Mouse (Mus musculus): ENCODE measurements around the gene Cpe.

The Cpe gene

GRCm38 (mm10) chr8:64692651-64693201 lies at the start of gene Cpe:
Gene Cpe, minus strand, starts transcription at chr8:64693054.
- DNase-seq (ENCODE audit: low read depth in 2 of 2, low spot score in 2 of 2), result no peak

- no peak for DNase-seq (ENCODE audit: low read depth in 2 of 2, low spot score in 2 of 2)
Observed at GRCm38 (mm10) chr8:64740547-64741211, 47.8 kb upstream of the Cpe start.

GRCm38 (mm10) chr8:64738916-64739315 lies 46.1 kb upstream of the Cpe start:
- no peak for DNase-seq (ENCODE audit: low read depth in 2 of 2, low spot score in 2 of 2)

- DNase-seq (ENCODE audit: low read depth in 2 of 2, low spot score in 2 of 2), result no peak
Observed at GRCm38 (mm10) chr8:64736767-64737323, 44.0 kb upstream of the Cpe start.

- no peak for DNase-seq (ENCODE audit: low read depth in 2 of 2, low spot score in 2 of 2)
Observed at GRCm38 (mm10) chr8:64735161-64735560, 42.3 kb upstream of the Cpe start.

GRCm38 (mm10) chr8:64733271-64733943 lies 40.6 kb upstream of the Cpe start, which contains the start of gene Msmo1:
Gene Msmo1, minus strand, starts transcription at chr8:64733792.
- peak; percentile 93 to 96 for DNase-seq (ENCODE audit: low read depth in 2 of 2, low spot score in 2 of 2)

- no peak for DNase-seq (ENCODE audit: low read depth in 2 of 2, low spot score in 2 of 2)
Observed at GRCm38 (mm10) chr8:64732596-64732995, 39.7 kb upstream of the Cpe start.

- no peak for DNase-seq (ENCODE audit: low read depth in 2 of 2, low spot score in 2 of 2)
Observed at GRCm38 (mm10) chr8:64728156-64728555, 35.3 kb upstream of the Cpe start.

- no peak for DNase-seq (ENCODE audit: low read depth in 2 of 2, low spot score in 2 of 2)
Observed at GRCm38 (mm10) chr8:64726190-64726695, 33.4 kb upstream of the Cpe start.

GRCm38 (mm10) chr8:64723206-64723605 lies 30.4 kb upstream of the Cpe start:
- no peak for DNase-seq (ENCODE audit: low read depth in 2 of 2, low spot score in 2 of 2)

- DNase-seq (ENCODE audit: low read depth in 2 of 2, low spot score in 2 of 2), result no peak
Observed at GRCm38 (mm10) chr8:64717868-64718267, 25.0 kb upstream of the Cpe start.

GRCm38 (mm10) chr8:64712499-64712898 lies 19.6 kb upstream of the Cpe start:
- DNase-seq (ENCODE audit: low read depth in 2 of 2, low spot score in 2 of 2), result no peak

GRCm38 (mm10) chr8:64711544-64711943 lies 18.7 kb upstream of the Cpe start:
- DNase-seq (ENCODE audit: low read depth in 2 of 2, low spot score in 2 of 2), result no peak

- DNase-seq (ENCODE audit: low read depth in 2 of 2, low spot score in 2 of 2), result no peak
Observed at GRCm38 (mm10) chr8:64707481-64707880, 14.6 kb upstream of the Cpe start.

GRCm38 (mm10) chr8:64703191-64703590 lies 10.3 kb upstream of the Cpe start:
- no peak for DNase-seq (ENCODE audit: low read depth in 2 of 2, low spot score in 2 of 2)

GRCm38 (mm10) chr8:64691591-64692401 lies 1.1 kb downstream of the Cpe start:
- DNase-seq (ENCODE audit: low read depth in 2 of 2, low spot score in 2 of 2), result no peak

- DNase-seq (ENCODE audit: low read depth in 2 of 2, low spot score in 2 of 2), result no peak
Observed at GRCm38 (mm10) chr8:64690845-64691244, 2.0 kb downstream of the Cpe start.

- no peak for DNase-seq (ENCODE audit: low read depth in 2 of 2, low spot score in 2 of 2)
Observed at GRCm38 (mm10) chr8:64690306-64690705, 2.5 kb downstream of the Cpe start.

- DNase-seq (ENCODE audit: low read depth in 2 of 2, low spot score in 2 of 2), result no peak
Observed at GRCm38 (mm10) chr8:64688741-64689140, 4.1 kb downstream of the Cpe start.

- DNase-seq (ENCODE audit: low read depth in 2 of 2, low spot score in 2 of 2), result no peak
Observed at GRCm38 (mm10) chr8:64688161-64688560, 4.7 kb downstream of the Cpe start.

GRCm38 (mm10) chr8:64682501-64682900 lies 10.4 kb downstream of the Cpe start:
- DNase-seq (ENCODE audit: low read depth in 2 of 2, low spot score in 2 of 2), result no peak
